Mouse (Mus musculus) left cerebral cortex, postnatal 36 days (tissue): ENCODE results near the gene Gm21317. TPM values are rescaled to one million over a fixed set of nuclear protein-coding genes. Genes with fewer than 3 reads are reported as not detected.
"Not testable (repeated sequence)": the region's sequence is repeated elsewhere in the genome, so short reads cannot be mapped to it uniquely, and the experiment has no call there.

Experiments
- DNase-seq, 2 experiments: peaks; one replicate each; pipeline ENCODE4 v3.0.0; 2021 to 2022; ENCODE audit warnings: low spot score in 2 of 2, mixed read lengths in 1 of 2
- intact Hi-C: fragments of 180-260 bp; cut with DNase I; formaldehyde crosslinking; loops from one replicate; pipeline ENCODE4 v1.15.1; 2025
- total RNA-seq, 2 experiments: library from RNA; stranded (reverse); gene quantifications; 2 replicates each; pipeline ENCODE4 v1.2.3; 2021

Gene Gm21317
- not detected for total RNA-seq

DNA sequence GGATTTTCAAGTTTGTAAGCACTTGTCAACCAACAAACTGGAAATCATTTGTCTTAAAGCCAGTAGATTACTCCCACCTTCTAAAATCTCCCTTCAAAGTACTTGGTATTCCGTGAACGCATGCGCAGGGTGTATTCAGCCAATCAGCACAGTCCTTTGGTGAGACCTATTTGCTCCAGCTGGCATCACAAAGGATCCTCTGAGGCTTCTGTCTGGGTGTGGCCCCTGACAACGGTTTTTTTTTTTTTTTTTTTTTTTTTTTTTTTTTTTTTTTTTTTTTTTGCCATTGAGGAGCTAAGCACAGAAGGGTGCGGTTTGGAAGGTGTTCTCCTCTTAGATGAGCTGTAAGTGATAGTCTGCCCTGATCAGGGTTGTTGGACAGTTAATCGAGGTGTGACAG lies at the start of gene Gm21317:
TSS of gene Gm21317 (plus strand) at position 301 of the 400 bp plus-strand sequence.
- intact Hi-C loops, result not testable (repeated sequence)

More for the DNA sequence above, at the start of gene Gm21317:
- DNase-seq, result not testable (repeated sequence)
